Mouse (Mus musculus) cortical plate, adult 2 months (tissue): Measurements from ENCODE around the gene Ror1.

Experiments used
- CTCF ChIP-seq: fragments of 200-500 bp; IDR thresholded peaks from 2 replicates; pipeline ENCODE4 v1.5.1; 2011; ENCODE audit warnings: mild to moderate bottlenecking, control low read depth, low read length; ENCODE audit not compliant: insufficient read depth; ENCODE audit errors: extremely low read depth
- POLR2A ChIP-seq: fragments of 200-500 bp; IDR thresholded peaks from 2 replicates; pipeline ENCODE4 v1.6.1; 2011; ENCODE audit warnings: mild to moderate bottlenecking, low read length, control low read depth; ENCODE audit not compliant: insufficient read depth; ENCODE audit errors: extremely low read depth

DNA sequence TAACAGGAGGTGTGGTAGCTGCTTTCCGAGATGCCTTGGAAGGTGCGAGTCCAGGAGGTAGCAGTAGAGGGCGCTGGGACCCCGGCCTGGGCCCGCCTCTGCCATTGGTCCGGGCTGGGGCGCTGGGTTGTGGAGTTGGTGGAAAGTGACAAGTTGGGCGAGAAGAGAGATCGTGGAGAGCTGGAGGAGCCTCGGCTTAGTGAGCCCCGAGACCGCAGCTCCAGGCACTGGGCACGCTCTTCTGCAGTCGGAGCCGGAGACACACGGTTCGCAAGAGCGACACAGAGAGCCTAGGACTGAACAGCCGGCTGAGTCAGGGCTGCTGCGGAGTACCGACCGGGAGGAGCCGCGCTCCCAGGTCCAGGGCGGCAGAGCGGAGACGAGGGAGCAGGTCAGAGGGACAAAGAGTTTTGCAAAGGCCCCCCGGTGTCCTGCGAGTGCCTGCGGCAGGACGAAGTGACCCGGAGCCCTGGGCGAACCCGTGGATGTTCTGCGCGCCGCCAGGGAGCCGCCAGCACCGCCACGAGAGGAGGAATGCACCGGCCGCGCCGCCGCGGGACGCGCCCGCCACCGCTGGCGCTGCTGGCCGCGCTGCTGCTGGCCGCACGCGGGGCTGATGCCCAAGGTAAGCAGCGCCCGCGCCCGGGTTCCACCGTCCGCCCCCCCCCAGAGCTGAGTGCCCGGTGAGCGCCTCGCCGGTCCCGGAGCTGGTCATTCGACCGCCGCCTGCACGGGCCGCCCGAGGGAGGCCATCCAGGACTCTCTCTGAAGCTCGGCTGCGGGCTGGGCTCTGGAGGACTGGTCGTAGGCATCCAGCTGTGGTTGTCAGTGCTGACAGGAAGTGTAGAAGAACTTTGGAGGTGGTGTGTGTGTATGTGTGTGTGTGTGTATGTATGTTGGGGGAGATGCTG, at the start of gene Ror1:
- peak; percentile 53 for TF ChIP-seq CTCF
- TF ChIP-seq POLR2A, result no peak
